Mouse (Mus musculus): ENCODE measurements around the gene Atp11b. TPM values are rescaled to one million over a fixed set of nuclear protein-coding genes. Genes with fewer than 3 reads are reported as not detected.

Gene Atp11b
- total RNA-seq (2022) = 10 to 100 TPM; 14.6 to 16.8 (median 14.8) TPM

DNA sequence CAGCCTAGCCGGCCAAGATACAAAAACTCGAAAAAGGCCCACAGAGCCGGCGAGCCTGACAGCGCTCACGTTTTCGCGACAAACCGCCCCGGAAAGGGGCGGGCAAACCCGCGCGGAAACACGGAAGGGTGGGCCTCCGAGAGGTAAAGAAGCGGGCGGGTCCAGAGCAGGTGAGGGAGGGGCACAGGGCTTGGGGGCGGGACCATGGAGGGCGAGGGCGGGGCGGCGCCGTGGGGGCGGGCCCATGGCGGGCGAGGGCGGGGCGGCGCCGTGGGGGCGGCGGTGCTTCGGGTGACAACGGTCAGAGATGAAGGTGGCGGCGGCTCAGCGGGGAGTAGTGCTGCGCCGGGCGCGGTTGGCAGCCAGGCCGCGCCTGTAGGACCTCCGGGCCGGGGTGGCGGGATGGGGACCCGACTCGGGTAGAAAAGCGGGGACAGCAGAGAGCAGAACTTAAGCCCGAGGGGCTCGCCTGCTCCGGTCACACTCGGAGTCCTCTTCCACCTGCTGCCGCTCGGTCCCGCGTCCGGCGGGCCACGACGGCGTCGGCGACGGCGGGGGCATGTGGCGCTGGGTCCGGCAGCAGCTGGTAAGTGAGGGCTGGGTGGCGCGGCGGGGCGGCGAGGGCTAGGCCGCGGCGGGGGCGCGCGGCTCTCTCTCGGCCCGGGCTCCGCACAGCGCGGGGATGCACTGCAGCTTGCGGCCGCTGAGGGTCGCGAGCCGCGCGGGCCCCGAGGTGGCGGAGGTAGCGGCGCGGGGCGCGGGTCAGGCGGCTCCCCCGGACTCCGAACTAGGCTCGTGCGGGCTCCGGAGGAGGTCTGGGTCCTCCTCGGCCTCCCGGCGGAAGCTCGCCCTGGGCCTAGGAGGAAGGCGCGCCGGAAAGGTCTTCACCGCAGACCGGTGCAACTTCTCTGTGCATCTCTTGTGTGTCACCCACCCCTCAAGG, at the start of gene Atp11b:
Gene Atp11b (plus strand): TSS at position 282 of the 943 bp plus-strand sequence.
- DNase-seq (ENCODE audit: low spot score in 2 of 2) = peak; percentile 39 to 49

DNA sequence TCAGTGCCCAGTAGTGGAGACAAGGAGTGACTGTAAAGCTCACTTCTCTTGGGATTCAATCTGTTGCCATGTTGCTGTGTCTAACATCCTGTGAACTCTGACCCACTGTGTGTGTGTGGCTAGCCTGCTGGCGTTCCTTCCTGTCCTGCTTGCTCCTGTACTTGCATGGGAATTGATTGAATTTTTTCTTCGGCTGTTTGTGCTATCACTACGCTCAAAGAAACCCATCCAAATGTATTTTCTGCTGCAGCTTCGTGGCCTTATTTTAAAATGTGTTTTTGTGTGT, 49.6 kb upstream of the Atp11b start:
- no peak for DNase-seq (ENCODE audit: low spot score in 2 of 2)

DNA sequence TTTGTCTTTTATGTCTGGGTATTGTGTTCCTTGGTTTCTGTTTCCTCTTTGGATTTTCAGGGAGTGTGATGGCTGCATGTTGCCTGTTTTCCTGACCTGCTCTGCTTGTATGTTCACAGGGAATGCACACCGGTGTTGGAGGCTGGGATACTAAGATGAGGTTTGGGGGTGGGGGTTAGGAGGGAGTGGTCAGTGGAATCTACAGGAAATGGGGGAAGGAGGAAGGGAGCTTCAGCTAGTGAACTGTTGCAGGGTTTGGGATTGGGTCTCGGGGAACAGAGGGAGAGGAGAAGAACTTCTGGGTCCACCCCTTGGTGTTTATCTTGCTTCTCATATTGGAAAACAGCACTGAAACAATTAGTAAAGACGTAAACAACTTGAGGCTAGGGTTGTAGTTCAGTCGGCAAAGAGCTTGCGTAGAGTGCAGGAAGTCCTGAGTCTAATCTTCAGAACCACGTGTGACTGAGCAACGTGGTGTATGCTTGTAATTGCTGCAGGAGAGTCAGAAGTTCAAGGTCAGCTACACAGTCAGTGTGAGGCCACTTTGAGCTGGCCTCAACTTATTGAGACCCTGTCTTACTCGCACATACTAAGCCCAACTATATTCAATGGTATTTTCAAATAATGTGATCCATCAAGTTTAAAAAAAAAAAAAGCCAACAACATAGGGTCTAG, 34.2 kb upstream of the Atp11b start:
- DNase-seq (ENCODE audit: low spot score in 2 of 2) = no peak

DNA sequence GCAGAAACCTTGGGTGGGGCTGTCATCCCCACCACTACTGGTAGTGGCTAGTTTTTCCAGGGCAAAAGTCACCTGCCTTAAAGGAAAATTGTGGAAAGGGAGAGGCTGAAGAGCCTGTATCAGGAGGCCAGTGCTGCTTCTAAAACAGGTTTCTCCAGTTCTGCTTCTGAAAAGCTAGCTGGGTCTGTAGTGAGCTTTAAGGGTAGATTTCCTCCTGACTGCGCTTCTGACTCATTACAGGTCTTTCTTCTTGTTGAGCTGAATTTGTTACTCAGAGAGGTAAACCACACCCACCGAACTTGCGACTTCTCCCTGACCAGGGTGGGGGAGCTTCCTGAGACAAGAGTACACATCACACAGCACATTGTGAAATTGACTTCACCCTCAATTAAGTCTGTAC, 33.1 kb upstream of the Atp11b start:
- DNase-seq (ENCODE audit: low spot score in 2 of 2) = no peak

DNA sequence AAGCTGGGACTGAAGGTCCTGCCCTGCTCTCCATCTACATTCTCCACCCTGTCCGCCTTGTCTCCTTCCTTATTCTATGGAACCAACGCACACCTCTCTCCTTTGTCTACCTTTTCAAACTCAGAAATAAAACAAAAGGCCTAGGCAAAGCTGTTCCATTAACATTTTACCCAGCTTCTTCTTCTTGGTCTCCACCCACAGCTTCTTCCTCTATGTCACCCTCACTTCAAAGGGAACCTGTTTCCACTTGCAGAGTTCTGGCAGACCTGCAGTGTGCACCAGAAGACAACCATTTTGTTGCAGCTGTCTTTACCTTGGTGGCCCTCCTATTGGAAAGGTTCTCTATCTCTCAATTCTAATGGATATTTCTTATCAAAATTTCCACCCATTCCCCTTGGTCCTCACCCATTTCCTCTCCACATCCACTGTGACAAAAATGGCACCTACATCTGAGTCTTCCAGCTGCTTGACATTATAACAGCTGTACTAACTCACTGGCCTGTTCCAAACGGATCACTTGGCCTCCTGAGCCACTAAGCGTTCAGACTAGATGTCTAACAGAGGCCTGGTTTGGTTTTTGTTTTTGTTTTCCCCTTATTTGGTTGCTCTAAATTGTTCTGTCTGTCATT, 32.0 kb upstream of the Atp11b start:
- no peak for DNase-seq (ENCODE audit: low spot score in 2 of 2)

DNA sequence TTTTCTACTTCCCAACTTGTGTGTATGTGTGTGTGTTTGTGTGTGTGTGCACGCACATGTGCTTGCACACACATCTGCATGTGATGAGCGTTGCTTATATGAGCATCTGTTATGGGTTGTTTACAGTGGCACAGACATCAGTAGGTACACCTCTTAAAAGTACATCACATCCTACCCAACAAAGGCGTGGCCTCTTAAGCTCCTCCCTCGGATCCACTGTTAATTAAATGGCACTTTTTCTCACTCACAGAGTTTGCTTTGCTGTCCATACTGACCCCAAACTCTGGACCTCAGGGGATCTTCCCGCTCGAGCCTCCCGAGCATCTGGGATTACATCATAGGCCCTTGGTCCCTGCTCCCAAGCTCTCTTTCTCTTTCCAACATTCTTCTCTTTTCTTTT, 31.1 kb upstream of the Atp11b start:
- no peak for DNase-seq (ENCODE audit: low spot score in 2 of 2)

DNA sequence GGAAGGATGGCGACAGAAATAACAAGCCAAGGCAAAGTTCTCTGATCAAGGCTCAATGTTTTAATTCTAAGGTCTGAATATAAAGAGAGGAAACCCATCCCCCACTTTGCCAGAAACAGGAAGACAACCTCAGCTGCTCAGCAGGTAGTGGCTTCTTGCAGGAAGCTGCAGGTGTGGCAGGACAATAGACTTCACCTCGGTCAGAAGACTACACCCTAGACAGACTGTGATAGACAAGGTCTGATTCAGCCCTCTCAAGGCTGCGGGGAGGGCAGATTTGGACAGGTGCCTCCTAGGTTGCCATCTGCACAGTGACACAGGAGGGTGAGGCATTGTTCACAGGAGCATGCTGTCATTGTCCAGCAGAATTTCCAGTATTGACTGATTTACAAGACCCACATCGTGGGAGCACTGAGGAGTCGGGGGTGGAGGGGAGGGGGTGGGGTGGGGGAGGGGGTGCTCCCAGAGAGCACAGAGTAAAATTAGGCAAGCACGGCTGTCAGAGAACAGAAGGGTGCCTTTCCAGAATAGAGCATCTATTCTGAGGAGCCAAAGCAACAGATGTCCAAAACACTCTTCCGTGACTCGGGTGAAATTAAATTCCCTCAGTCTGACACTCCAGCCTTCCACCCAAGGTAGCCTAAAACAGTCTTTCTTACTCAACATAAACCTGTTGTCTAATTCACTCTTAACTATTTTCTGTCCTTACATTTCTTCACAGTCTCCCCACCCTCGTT, 30.2 kb upstream of the Atp11b start:
- no peak for DNase-seq (ENCODE audit: low spot score in 2 of 2)

DNA sequence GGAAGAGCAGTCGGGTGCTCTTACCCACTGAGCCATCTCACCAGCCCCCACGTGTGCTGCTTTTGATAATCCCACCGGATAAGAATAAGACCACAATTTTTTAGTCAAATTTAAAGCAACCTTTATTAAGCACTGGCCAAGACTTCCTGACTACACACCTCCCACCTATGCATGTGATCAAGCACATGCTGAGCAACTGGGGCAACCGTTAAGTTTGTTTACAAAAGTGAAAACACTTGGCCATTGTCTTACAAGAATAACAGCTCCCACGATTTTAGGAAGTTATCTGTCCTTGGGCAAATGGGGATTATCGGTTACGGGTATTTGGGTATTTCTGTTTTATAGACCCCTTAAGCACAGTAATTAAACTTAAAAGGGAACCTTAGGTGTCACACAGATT, 28.8 kb upstream of the Atp11b start:
- DNase-seq (ENCODE audit: low spot score in 2 of 2) = no peak

DNA sequence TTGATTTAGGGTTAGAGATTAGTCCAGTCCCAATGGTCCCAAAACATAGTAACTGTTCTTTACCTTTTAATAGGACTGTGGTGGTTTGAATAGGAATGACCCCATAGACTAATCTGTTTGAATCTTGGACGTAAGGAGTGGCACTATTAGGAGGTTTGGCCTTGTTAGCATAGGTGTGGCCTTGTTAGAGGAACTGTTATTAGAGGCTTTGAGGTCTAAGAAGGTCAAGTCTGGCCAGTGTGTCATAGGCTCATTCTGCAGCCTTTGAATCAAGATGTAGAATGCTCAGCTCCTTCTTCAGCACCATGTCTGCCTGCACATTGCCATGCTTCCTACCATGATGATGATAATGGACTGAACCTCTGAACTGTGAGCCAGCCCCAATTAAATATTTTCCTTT, 27.0 kb upstream of the Atp11b start:
- DNase-seq (ENCODE audit: low spot score in 2 of 2) = no peak

DNA sequence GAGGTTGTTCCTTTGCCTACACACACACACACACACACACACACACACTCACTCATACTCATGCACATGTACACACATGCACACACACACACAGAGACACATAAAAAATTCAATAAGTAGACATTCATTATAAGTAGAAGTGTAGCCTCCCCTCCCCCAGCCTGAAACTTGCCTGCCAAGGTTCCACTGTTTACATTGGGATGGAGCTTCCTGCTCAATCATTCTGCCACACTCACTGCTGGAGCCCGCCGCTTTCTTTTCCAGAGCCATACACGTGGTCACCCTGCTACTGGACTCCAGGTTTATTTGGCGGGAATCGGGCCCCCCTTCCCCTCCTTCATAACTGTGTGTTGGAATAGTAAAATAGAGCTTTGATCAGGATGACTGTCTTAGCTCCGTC, 24.4 kb upstream of the Atp11b start:
- DNase-seq (ENCODE audit: low spot score in 2 of 2) = no peak

DNA sequence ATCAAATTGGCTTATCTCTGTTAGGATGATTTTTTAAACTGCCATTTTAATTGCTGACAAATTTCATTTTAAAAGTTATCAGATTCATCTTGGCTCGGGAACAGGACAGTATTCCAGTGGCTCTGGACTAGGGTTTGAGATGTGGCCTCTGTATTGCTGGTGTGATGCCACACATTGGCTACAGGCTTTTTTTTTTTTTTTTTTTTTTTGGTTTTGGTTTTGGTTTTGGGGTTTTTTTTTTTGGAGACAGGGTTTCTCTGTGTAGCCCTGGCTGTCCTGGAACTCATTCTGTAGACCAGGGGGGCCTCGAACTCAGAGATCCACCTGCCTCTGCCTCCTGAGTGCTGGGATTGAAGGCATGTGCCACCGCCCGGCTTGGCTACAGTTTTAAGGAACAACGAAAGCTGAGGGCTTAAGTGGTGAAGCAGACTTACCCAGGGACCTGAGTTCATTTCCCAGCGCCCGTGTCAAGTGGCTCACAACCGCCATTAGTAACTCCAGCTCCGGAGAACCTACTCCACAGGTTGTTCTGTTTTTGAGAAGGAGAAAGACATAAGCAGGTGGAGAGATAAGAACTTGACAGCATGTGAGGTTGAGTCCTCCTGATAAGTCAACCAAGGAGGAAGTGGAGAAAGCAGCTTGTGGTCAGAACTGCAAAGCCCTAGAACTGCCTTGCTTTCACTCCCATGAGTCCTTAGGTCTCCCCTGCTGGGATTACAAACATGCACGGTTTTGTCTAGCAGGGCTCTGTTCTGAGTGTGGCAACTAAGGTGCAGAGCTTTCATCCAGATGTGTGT, 21.7 kb upstream of the Atp11b start:
- DNase-seq (ENCODE audit: low spot score in 2 of 2) = no peak

DNA sequence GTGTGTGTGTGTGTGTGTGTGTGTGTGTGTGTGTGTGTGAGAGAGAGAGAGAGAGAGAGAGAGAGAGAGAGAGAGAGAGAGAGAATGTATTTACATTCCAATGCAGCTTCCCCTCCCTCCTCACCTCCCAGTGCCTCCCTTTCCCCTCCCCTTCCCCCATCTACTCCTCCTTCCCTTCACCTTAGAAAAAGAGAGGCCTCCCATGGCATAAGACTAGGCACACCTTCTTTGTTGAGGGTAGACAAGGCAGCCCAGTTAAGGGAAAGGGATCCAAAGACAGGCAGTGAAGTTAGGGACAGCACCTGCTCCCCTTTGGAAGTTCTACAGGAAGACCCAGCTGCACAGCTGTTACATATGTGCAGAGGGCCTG, 21.1 kb upstream of the Atp11b start:
- DNase-seq (ENCODE audit: low spot score in 2 of 2) = no peak

DNA sequence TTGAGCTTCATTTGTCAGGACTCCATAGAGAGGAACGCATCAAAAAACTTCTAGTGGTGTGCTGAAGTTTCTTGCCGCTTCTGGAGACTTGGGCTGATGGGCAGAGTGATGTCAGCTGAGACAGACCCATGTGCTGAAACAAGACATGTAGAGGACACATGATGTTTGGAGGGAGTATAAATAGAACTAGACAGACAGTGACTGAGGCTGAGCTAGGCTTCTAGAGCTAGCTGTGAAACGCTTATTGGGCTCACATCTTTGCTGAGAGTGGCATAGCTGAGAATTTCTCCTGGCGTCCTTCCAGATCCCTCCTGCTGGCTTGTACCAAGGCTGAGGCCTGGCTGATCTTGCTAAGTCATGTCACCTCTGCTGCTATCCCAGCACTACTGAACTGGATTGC, 19.4 kb upstream of the Atp11b start:
- no peak for DNase-seq (ENCODE audit: low spot score in 2 of 2)

DNA sequence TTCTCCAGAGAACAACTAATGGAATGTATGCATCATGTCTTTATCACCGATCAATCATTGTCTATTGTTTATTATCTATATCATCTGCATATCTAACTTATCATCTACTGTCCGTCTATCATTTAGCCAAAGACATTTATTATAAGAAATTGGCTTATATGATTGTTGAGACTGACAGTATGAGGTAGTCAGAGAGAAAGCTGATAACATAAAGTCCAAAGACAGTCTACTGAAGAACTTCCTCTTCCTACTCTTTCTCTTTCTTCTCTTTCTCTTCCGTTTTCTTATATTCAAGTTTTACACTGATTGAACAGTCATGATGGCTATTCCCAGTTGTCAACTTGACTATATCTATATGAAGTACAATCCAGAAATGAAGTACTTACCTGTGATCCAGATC, 15.8 kb upstream of the Atp11b start:
- no peak for DNase-seq (ENCODE audit: low spot score in 2 of 2)

DNA sequence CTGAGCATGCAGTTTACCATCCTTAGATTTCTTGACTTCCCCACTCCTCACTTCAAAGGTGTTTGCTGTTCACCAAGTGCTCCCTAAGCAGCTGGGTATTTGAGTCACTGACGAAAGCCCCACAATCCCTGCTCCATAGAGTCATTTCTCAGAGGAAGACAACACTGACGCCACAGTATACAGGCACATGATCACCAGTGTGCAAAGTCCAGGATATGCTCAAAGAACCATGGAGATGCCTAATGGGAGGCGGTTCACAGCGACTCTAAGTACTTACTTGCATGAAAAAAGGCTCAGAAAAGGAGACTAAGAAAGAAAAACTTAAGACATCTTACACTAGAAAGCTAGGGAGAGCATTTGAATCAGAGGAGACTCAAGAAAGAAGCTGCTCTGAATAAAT, 8.9 kb upstream of the Atp11b start:
- no peak for DNase-seq (ENCODE audit: low spot score in 2 of 2)

DNA sequence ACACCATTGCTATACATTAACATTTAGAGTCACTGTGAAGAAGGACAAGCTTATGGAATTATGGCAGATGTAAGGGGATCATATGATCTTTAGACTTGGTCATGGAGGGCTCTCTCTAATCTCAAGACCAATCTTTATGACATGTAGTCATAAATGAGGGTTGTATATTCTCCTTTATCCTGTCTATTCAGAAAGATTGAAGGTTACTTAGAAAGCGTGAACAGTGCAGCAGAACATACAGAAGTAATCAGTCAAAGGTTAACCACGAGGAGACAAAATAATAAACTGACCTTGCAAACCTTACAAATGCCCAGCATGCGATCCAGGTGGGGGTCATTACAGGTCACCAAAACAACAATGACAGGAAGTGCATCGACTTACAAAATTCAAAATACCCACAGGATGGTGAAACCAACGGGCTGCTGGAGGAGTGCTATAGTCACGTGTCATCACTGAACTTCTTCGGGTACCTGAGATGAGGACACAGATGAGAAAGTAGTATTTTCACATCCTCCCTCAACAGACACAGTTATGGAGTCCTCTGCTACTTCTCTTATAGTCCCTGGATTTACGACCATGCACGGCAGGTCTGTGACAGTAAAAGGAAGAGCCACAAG, 7.0 kb upstream of the Atp11b start:
- DNase-seq (ENCODE audit: low spot score in 2 of 2) = no peak

DNA sequence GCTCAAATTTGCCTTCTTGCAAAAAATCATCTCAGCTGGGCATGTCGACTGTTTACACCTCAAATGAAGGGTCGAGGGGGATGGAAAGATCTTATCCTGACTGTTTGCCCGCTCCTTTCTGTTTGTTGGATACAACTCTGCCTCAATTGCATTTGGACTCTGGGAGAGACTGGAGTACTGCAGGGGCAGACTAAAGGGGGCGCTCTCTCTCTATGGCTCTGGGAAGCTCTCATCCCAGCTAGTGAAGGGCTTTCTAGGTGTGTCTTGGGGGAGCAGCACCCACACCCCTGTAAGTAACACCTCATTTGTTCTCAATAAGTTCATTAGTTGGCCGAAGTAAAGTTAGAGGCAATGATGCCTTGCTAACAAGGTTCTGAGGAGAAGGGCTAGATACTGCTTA, 3.6 kb upstream of the Atp11b start:
- DNase-seq (ENCODE audit: low spot score in 2 of 2) = no peak

DNA sequence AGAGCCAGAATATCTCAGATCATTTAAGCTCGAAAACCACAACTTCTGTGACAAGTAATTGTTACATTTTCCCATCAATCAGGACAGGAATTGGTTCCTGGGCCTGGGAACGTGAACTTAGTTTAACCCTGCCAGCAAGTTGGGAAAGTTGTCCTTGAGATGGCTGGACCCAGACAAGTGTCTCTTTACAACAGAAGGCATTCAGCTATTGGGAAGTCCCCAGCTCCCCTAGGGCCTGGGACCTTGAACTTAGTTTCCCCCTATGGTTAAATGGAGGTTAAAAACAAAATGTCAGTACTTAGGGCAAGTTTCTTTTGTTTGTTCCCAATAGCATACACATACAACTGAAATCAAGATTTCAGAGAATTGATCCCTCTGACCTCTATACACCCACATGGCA, 2.2 kb upstream of the Atp11b start:
- no peak for DNase-seq (ENCODE audit: low spot score in 2 of 2)

DNA sequence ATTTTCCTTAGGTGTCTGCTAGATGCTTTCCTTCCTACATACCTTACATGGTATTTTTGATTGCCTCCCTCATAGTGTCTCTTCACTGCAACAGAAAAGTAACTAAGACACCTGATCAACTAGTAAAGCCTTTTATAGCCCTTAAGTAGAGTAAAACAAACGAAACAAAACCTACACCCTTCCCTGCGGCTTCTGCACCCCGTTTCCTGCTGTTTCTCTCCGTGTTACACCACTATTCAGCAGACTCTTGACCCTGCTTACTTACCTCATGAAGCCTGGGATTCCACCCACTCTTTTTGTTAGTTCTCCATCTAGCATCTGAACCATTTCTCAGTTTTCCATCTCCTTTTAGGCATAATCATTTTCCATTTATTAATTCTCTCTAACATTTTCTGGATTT, 8.8 kb downstream of the Atp11b start:
- DNase-seq (ENCODE audit: low spot score in 2 of 2) = no peak
